Mouse (Mus musculus) frontal cortex, postnatal 10 days (tissue): ENCODE measurements at regions not wholly inside any gene's neighbourhood (a gene's known extent, or its start where the extent isn't known, plus 50 kb on each side); places are given as distances from the start of the nearest gene placed in this dataset.

Experiments used
- DNase-seq, 2 experiments: peaks; one replicate each; pipeline ENCODE4 v3.0.0; 2022; ENCODE audit warnings: low spot score in 2 of 2, mixed read lengths in 1 of 2

- no peak for DNase-seq
Observed at GRCm38 (mm10) chr5:54254005-54254404, 255.7 kb downstream of the Stim2 start.

- DNase-seq = peak in 1 of 2 experiments; percentile 27
Observed at GRCm38 (mm10) chr5:54258087-54258733, 259.9 kb downstream of the Stim2 start.

DNA sequence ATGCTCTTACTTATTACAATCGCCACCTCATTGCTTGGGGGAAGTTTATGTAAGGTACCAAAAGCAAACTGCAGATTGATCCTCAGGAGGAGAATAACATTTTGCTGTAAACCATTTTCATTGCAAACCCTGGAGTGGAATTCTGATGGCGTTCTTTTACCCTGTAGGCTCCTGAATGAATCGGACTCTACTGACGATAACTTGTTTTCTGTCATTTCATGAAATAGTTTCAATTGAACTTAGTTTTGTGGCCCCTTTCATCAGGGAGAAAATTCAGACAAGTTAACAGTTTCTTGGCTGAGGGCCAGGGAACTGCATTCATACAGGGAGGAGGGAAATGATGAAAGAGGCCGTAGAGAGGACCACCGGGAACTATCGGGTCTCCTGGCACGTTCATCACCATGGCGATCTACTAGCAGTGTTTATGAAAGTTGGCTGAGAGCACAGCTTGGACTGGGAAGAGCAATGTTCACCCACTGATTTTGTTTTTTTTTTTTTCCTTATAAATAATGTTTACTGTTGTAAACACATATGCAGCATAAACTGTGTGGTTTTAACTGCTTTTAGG lies 266.7 kb downstream of the Stim2 start:
- no peak for DNase-seq

DNA sequence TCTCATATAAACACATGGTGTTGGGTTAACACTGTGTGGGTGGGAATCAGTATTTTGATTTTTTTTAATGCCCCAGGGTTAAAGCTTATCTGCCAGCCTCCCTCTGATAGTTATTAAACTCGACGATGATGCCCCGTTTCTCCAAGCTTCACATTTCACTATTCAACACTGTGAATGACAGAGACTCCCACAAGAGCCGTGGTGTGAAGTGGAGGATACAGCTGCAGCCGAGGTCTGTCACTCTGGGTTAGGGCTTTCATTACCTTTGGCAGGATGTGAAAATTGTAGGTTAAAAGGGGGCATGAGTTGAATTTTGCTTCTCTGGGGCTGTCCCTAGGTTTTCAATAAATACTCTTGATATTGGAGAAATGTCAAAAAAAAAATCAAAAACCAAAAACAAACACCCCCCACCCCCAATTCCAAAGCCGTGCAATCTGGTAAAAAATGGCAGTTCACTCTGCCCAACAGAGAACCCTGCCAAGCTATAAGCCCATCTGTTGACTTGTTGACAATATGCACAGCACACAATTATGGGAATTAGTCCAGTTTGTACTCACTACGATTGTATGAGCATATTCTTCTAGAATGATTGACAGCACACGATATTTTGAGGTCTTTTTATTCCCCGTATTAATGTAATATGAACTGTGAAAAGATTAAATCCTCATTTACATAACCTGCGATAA lies 269.7 kb downstream of the Stim2 start:
- no peak for DNase-seq

GRCm38 (mm10) chr5:54279357-54279756 lies 281.1 kb downstream of the Stim2 start:
- DNase-seq = no peak

- DNase-seq = no peak
Observed at GRCm38 (mm10) chr5:54280670-54281069, 282.4 kb downstream of the Stim2 start.

- no peak for DNase-seq
Observed at GRCm38 (mm10) chr5:54281121-54281520, 282.8 kb downstream of the Stim2 start.

GRCm38 (mm10) chr5:54290372-54291080 lies 292.2 kb downstream of the Stim2 start:
- no peak for DNase-seq

- DNase-seq = no peak
Observed at GRCm38 (mm10) chr5:54291940-54292339, 293.6 kb downstream of the Stim2 start.

GRCm38 (mm10) chr5:54313660-54314279 lies 315.5 kb downstream of the Stim2 start:
- DNase-seq = no peak

- DNase-seq = no peak
Observed at GRCm38 (mm10) chr5:54330415-54330814, 332.1 kb downstream of the Stim2 start.

DNA sequence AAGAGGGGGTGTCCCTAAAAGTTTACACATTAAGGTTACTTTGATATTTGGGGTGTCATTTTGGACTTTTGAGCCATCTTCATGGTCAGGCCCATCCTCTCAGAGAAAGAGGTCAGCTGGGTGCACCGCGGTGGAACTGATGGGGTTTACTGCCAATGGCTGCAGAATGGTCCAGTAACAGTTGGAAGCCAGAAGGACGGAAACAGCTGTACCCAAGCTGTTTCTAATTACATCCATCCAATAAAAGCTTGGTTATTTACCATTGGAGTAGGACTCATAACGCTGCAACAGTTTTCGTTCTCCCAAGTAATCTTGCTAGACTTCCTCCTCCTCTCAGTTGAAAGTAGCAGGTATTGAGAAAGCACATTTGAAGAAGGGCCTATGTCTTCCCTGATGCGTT lies 344.7 kb downstream of the Stim2 start:
- DNase-seq = no peak

GRCm38 (mm10) chr5:54343432-54343831 lies 345.1 kb downstream of the Stim2 start:
- DNase-seq = no peak

GRCm38 (mm10) chr5:54348820-54349596 lies 350.7 kb downstream of the Stim2 start:
- no peak for DNase-seq

- no peak for DNase-seq
Observed at GRCm38 (mm10) chr5:54349775-54350332, 351.6 kb downstream of the Stim2 start.

- DNase-seq = no peak
Observed at GRCm38 (mm10) chr5:54356105-54356504, 357.8 kb downstream of the Stim2 start.

DNA sequence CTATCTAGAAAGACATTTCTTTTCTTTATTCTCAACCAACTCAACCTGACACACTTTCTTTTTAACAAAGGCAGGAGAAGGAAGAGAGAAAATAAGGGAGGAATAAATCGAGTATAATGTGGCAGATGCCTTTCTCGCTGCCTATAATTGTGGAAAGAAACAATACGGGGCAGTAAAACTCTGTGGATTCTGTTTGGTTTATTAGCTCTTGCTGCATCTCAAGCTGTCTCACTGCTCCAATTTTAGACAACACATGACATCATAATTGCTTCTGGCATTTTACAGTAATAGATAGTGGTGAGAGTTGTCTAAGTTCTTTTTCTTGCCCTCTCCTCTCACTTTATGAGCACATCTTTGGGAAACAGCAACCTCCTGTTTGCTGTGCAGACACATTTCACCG lies 359.2 kb downstream of the Stim2 start:
- no peak for DNase-seq

DNA sequence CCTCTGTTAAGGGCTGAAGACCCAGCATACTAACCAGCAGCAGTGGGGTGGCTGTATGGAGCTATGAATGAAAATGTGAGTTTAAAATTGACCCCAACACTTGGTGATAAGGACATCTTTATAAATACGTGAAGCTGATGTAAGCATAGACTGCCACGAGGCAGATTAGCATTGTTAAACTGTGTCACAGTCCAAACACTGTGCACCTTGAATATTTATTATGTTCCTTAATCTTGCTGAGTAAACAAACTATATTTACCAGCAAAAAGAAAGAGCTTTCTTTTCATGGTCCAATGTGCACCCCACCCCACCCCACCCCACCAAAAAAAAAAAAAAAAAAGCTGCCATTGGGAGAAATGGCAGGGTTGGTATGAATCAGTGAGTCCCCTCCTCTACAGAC lies 359.9 kb downstream of the Stim2 start:
- no peak for DNase-seq
